In genomic region chr16:90177425-90177824, GRCm38 (mm10) we compare ENCODE assay signal across 1 mouse cellular context.
A peak's percentile ranks its signal among the peaks of the same experiment; 100 is the strongest.
TF ChIP-seq lines count a peak whose summit lies in the region.

No protein-coding gene starts in this region.

TF ChIP-seq in CH12.LX, 34 proteins besides CTCF, POLR2A, EP300 and RAD21 (continued from another document):
- TF ChIP-seq TCF12 (IDR thresholded peaks at IDR 0.05; ENCODE audit: low read depth, low read length) (0 out of 2 replicates have a peak, but pooled peaks have one; percentile 11), ETS1 (conservative IDR thresholded peaks at IDR 0.05; ENCODE audit: low read depth, low read length) (peak; percentile 27; the same call in 1 of the 2 replicates), CHD2 (IDR thresholded peaks at IDR 0.05; ENCODE audit: low read length) (peak; percentile 21; the same call in 1 of the 2 replicates), NELFE (IDR thresholded peaks at IDR 0.05; ENCODE audit: low read depth, low read length) (no peak), UBTF (IDR thresholded peaks at IDR 0.05; ENCODE audit: low read depth, low read length) (no peak), RCOR1 (conservative IDR thresholded peaks at IDR 0.05; ENCODE audit: low read depth, low read length) (no peak)
